Mouse (Mus musculus) right cerebral cortex, adult 2 months (tissue): ENCODE data around the gene Adcy1.

Source experiments
- DNase-seq, 2 experiments: peaks; one replicate each; pipeline ENCODE4 v3.0.0; 2021 to 2022; ENCODE audit warnings: low spot score in 2 of 2

Adcy1 gene

GRCm38 (mm10) chr11:7182409-7183042, 119.2 kb downstream of the Adcy1 start:
- no peak for DNase-seq

- no peak for DNase-seq
Observed at GRCm38 (mm10) chr11:7184420-7184819, 121.1 kb downstream of the Adcy1 start.

GRCm38 (mm10) chr11:7187472-7187871, 124.2 kb downstream of the Adcy1 start:
- no peak for DNase-seq

GRCm38 (mm10) chr11:7188469-7188868, 125.2 kb downstream of the Adcy1 start, which contains the start of gene Gm11985:
Gene Gm11985, minus strand, starts transcription at chr11:7188569.
- DNase-seq, result no peak

GRCm38 (mm10) chr11:7192710-7193109, 129.4 kb downstream of the Adcy1 start:
- DNase-seq, result no peak

GRCm38 (mm10) chr11:7193134-7193533, 129.8 kb downstream of the Adcy1 start:
- DNase-seq, result no peak

GRCm38 (mm10) chr11:7194432-7195311, 131.4 kb downstream of the Adcy1 start:
- DNase-seq, result no peak

GRCm38 (mm10) chr11:7195312-7195685, 132.0 kb downstream of the Adcy1 start:
- no peak for DNase-seq

- DNase-seq, result no peak
Observed at GRCm38 (mm10) chr11:7197491-7197941, 134.2 kb downstream of the Adcy1 start, which contains the start of gene Igfbp1. Gene Igfbp1, plus strand, starts transcription at chr11:7197782.

GRCm38 (mm10) chr11:7198006-7198405, 134.7 kb downstream of the Adcy1 start:
- DNase-seq, result no peak

GRCm38 (mm10) chr11:7198481-7199256, 135.4 kb downstream of the Adcy1 start:
- no peak for DNase-seq

- peak; percentile 36 to 80 for DNase-seq
Observed at GRCm38 (mm10) chr11:7199736-7200392, 136.6 kb downstream of the Adcy1 start.

GRCm38 (mm10) chr11:7200393-7200783, 137.1 kb downstream of the Adcy1 start:
- no peak for DNase-seq

GRCm38 (mm10) chr11:7202206-7202605, 138.9 kb downstream of the Adcy1 start:
- DNase-seq, result no peak

GRCm38 (mm10) chr11:7203846-7204245, 140.6 kb downstream of the Adcy1 start:
- no peak for DNase-seq

GRCm38 (mm10) chr11:7210343-7210742, 147.1 kb downstream of the Adcy1 start:
- peak; percentile 80 to 83 for DNase-seq

GRCm38 (mm10) chr11:7211211-7211610, 147.9 kb downstream of the Adcy1 start:
- DNase-seq, result no peak

- DNase-seq, result no peak
Observed at GRCm38 (mm10) chr11:7212126-7212798, 149.0 kb downstream of the Adcy1 start.

GRCm38 (mm10) chr11:7213161-7213500, 149.8 kb downstream of the Adcy1 start:
- DNase-seq, result no peak

- DNase-seq, result peak; percentile 81 to 82
Observed at GRCm38 (mm10) chr11:7213501-7214341, 150.4 kb downstream of the Adcy1 start, which contains the start of gene Igfbp3. Gene Igfbp3, minus strand, starts transcription at chr11:7213923.
